Mouse (Mus musculus) kidney, embryonic 16.5 days (tissue): Measurements from ENCODE around the gene Myoz1. TPM values are rescaled to one million over a fixed set of nuclear protein-coding genes. Genes with fewer than 3 reads are reported as not detected.
"Not testable (repeated sequence)": the region's sequence is repeated elsewhere in the genome, so short reads cannot be mapped to it uniquely, and the experiment has no call there.

Source experiments
- ATAC-seq: fragments of 200-750 bp; cut with Nextera tagmentation; 2 replicates; pipeline ENCODE4 v1.8.0; 2017; ENCODE audit warnings: moderate TSS enrichment; ENCODE audit not compliant: low FRiP score, low TSS enrichment
- H3K27ac ChIP-seq: fragments of 300-500 bp; sonication (generic); 2 replicates; pipeline ENCODE4 v1.5.1; 2014; ENCODE audit warnings: low read length
- H3K27me3 ChIP-seq: fragments of 300-500 bp; sonication (generic); 2 replicates; pipeline ENCODE4 v1.6.1; 2014; ENCODE audit warnings: low read length, control low read depth, mixed read lengths; ENCODE audit not compliant: insufficient read depth
- H3K36me3 ChIP-seq: fragments of 300-500 bp; sonication (generic); 2 replicates; pipeline ENCODE4 v1.6.1; 2014; ENCODE audit warnings: low read length, control low read depth, mixed read lengths; ENCODE audit not compliant: insufficient read depth
- H3K4me1 ChIP-seq: fragments of 300-500 bp; sonication (generic); 2 replicates; pipeline ENCODE4 v1.6.1; 2014; ENCODE audit warnings: low read length, control low read depth, mixed read lengths; ENCODE audit not compliant: insufficient read depth
- H3K4me2 ChIP-seq: fragments of 300-500 bp; sonication (generic); replicated peaks from 2 replicates; pipeline ENCODE4 v1.6.1; 2014; ENCODE audit warnings: low read depth, low read length
- H3K4me3 ChIP-seq: fragments of 300-500 bp; sonication (generic); 2 replicates; pipeline ENCODE4 v1.5.1; 2014; ENCODE audit warnings: mild to moderate bottlenecking, low read length
- H3K9ac ChIP-seq: fragments of 300-500 bp; sonication (generic); replicated peaks from 2 replicates; pipeline ENCODE4 v1.6.1; 2014; ENCODE audit warnings: low read length
- H3K9me3 ChIP-seq: fragments of 300-500 bp; sonication (generic); 2 replicates; pipeline ENCODE4 v1.6.1; 2016; ENCODE audit warnings: low read length, control low read depth
- WGBS: fragments of 180-500 bp; shearing (Covaris S2); extraction: QIAGEN DNeasy Blood & Tissue Kit; methylation state at CpG from one replicate; pipeline ENCODE4 v1.1.7; 2014; 5-methylcytosine and 5-hydroxymethylcytosine counted together
- polyA plus RNA-seq: library from polyadenylated mRNA; unstranded; fragments of >200 nt; fragmentation: Nextera tagmentation; extraction: Ambion mirVana; gene quantifications from 2 replicates; pipeline ENCODE4 v1.2.1, GENCODE M21; 2015

Myoz1 gene
- 3.0 and 3.2 TPM in 2 replicates for polyA plus RNA-seq

DNA sequence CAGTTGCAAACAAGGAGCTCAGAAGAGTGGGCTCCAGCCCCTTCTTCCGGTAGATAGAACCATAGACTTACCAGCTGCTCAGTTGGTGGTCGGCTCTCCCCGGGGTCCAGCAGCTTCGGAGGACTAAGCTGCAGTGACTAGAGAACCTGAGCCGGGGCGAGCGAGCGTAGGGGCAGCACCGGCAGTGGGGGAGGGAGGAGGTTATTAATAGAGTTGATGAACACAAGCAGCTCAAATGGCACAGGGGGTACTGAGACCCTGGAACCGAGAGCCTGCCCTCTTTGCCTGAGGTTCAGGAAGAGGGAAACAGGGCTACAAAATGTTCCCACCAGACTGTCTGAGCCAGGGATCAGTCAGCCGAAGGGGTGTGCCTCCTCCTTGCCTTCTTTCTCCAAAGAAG is at the start of gene Myoz1:
Myoz1 (minus strand) TSS at position 180 of the 400 bp plus-strand sequence.
- WGBS = 36% methylated on average over 11 of the region's 11 CpGs
- H3K4me1 ChIP-seq = peaks cover 5% of the 10 kb centered on the region; the same call in 1 of the 2 replicates
- no peak within 1 kb of the TSS; the same call in 1 of the 2 replicates for H3K9ac ChIP-seq
- no peak within 1 kb of the TSS for H3K27ac ChIP-seq
- H3K4me2 ChIP-seq = 0 out of 2 replicates have a peak within 1 kb of the TSS, but pooled peaks have one; percentile 16
- ATAC-seq = no peak
- no peaks in the 10 kb centered on the region for H3K9me3 ChIP-seq
- H3K27me3 ChIP-seq = no peaks in the 10 kb centered on the region
- H3K36me3 ChIP-seq = no peaks in the 10 kb centered on the region
- no peak within 1 kb of the TSS for H3K4me3 ChIP-seq

DNA sequence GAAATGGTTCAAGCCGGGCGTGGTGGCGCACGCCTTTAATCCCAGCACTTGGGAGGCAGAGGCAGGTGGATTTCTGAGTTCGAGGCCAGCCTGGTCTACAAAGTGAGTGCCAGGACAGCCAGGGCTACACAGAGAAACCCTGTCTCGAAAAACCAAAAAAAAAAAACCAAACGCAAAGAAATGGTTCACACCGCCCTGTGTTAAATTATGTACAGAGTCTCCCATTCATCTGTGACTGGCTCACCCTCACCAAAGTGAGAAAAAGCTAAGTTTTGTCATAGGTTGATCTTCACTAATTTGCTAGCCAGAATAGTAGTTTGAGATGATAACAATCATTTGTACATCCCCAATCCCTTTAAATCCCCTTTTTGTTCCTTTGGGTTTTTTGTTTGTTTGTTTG is 47.1 kb upstream of the Myoz1 start:
- Histone ChIP-seq H3K4me1 (peaks cover 33% of the 10 kb centered on the region), H3K4me2 (peak overlapping the region; percentile 73), H3K4me3 (peak overlapping the region; percentile 96), H3K9ac (peak overlapping the region; percentile 95), H3K36me3 (peaks cover 11% of the 10 kb centered on the region; the same call in 1 of the 2 replicates), H3K27ac (peak overlapping the region; percentile 95)
- 6% methylated on average over 7 of the region's 8 CpGs for WGBS
- H3K27me3 ChIP-seq, ATAC-seq, H3K9me3 ChIP-seq: not testable (repeated sequence)

DNA sequence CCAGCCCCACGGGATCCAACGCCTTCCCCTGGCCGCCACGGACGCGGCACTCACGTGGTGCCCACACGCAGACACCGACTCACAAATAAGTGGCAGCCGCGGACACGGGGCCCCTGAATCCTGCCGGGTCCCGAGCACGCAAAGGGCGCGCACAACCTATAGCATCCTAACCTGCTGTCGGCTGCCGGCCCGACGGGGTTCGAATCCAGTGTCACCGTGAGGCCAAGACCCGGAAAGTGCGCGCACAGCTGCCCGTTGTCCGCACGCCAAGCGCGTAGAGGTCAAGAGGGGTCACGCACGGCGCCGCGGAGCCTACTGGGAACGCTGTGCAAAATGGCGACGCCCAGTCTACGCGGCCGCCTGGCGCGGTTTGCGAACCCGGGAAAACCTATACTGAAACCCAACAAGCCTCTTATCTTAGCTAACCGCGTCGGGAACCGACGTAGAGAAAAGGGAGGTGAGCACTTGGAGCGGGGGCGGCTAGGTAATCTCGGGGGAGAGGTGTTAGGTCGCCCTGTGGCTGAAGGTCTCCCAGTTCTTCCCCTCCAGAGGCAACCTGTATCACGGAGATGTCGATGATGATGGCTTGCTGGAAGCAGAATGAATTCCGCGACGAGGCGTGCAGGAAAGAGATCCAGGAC is 46.5 kb upstream of the Myoz1 start, which contains the start of gene Chchd1:
Chchd1 (plus strand) TSS at position 266 of the 641 bp plus-strand sequence.
- ATAC-seq = peak; percentile 73
- H3K4me1 ChIP-seq = peaks cover 36% of the 10 kb centered on the region
- peak within 1 kb of the TSS; percentile 95 for H3K9ac ChIP-seq
- H3K36me3 ChIP-seq = peaks cover 11% of the 10 kb centered on the region; the same call in 1 of the 2 replicates
- H3K4me3 ChIP-seq = peak within 1 kb of the TSS; percentile 96
- H3K9me3 ChIP-seq = no peaks in the 10 kb centered on the region
- H3K4me2 ChIP-seq = peak within 1 kb of the TSS; percentile 73
- no peaks in the 10 kb centered on the region for H3K27me3 ChIP-seq
- under 1% methylated on average over 61 of the region's 61 CpGs for WGBS
- H3K27ac ChIP-seq = peak within 1 kb of the TSS; percentile 95

DNA sequence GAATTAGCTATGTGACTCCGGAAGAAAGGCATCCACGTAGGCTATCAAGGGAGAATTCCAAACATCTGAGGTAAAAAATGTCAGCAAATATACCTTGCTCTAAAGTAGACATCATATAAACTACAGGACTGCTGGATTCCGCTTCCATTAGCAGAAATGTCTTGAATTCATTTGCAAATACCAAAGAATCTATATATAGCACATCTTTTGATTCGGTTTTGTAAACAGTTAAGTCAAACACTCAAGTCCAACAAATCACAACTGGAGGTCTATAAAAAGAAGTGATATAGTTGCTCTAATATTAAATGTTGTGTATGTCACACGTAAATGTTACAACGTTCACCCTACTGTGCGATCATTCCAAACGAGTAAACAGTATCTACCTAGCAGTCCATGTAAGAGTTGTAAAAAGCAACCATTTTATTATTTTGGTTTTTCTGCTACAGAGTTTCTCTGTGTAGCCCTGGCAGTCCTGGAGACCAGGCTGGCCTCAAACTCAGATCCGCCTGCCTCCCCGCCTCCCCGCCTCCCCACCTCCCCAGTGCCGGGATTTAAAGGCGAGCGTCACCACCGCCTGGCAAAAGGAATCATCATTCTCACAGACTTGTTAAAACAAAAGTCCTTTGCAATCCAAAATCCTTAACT is 45.9 kb upstream of the Myoz1 start:
- H3K36me3 ChIP-seq = peaks cover 11% of the 10 kb centered on the region; the same call in 1 of the 2 replicates
- peak overlapping the region; percentile 95 for H3K27ac ChIP-seq
- H3K4me2 ChIP-seq = peak overlapping the region; percentile 73
- peak overlapping the region; percentile 96 for H3K4me3 ChIP-seq
- H3K9ac ChIP-seq = peak overlapping the region; percentile 95
- 11% methylated on average over 15 of the region's 15 CpGs for WGBS
- no peaks in the 10 kb centered on the region for H3K9me3 ChIP-seq
- peak; percentile 42; the same call in 1 of the 2 replicates for ATAC-seq
- peaks cover 41% of the 10 kb centered on the region for H3K4me1 ChIP-seq
- no peaks in the 10 kb centered on the region for H3K27me3 ChIP-seq

GRCm38 (mm10) chr14:20701554-20701953 is 45.2 kb upstream of the Myoz1 start:
- Histone ChIP-seq H3K9ac (peak overlapping the region; percentile 23), H3K27me3 (no peaks in the 10 kb centered on the region), H3K4me2 (peak overlapping the region; percentile 73), H3K4me1 (peaks cover 48% of the 10 kb centered on the region), H3K36me3 (peaks cover 11% of the 10 kb centered on the region; the same call in 1 of the 2 replicates), H3K4me3 (peak overlapping the region; percentile 96), H3K9me3 (no peaks in the 10 kb centered on the region), H3K27ac (no peak overlapping the region)
- ATAC-seq = no peak
- 72% methylated on average over 8 of the region's 8 CpGs for WGBS

- Histone ChIP-seq H3K9me3 (no peaks in the 10 kb centered on the region), H3K36me3 (peaks cover 9% of the 10 kb centered on the region; the same call in 1 of the 2 replicates), H3K4me3 (no peak overlapping the region), H3K27me3 (no peaks in the 10 kb centered on the region), H3K27ac (no peak overlapping the region), H3K4me1 (peaks cover 57% of the 10 kb centered on the region), H3K4me2 (no peak overlapping the region), H3K9ac (no peak overlapping the region)
- no peak for ATAC-seq
- WGBS = 87% methylated on average over 3 of the region's 3 CpGs
These were observed 44.0 kb upstream of the Myoz1 start for GRCm38 (mm10) chr14:20700362-20700761.

DNA sequence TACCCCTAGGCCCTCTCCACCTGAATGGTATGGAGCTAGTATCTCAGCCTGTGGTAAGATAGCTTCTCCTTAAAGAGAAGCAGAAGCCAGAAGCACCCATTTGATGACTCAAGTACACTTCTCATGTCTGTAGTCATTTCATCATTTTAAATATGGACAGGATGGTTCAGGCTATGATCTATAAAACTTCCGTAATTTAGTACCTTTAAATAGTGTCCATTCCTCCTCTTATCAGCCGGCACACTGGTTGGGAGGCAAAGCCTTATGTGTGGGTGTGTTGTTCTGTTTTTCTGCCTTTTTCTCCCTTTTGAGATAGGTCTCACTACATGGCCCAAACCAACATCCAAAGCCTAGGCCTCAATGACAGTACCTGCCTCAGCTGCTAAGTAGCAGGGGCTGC is 42.2 kb upstream of the Myoz1 start:
- peaks cover 61% of the 10 kb centered on the region for H3K4me1 ChIP-seq
- no peak for ATAC-seq

GRCm38 (mm10) chr14:20696986-20697385 is 40.6 kb upstream of the Myoz1 start:
- peak overlapping the region; percentile 72 for H3K4me2 ChIP-seq
- no peaks in the 10 kb centered on the region for H3K27me3 ChIP-seq
- 5% methylated on average over 1 of the region's 1 CpGs for WGBS
- peak overlapping the region; percentile 86 for H3K4me3 ChIP-seq
- no peaks in the 10 kb centered on the region for H3K9me3 ChIP-seq
- peaks cover 24% of the 10 kb centered on the region for H3K36me3 ChIP-seq
- H3K4me1 ChIP-seq = peaks cover 58% of the 10 kb centered on the region
- no peak overlapping the region for H3K27ac ChIP-seq
- ATAC-seq = no peak
- H3K9ac ChIP-seq = no peak overlapping the region; the same call in 1 of the 2 replicates

More for the DNA sequence above, 42.2 kb upstream of the Myoz1 start:
- Histone ChIP-seq H3K4me2 (no peak overlapping the region), H3K27ac (no peak overlapping the region), H3K36me3 (peaks cover 10% of the 10 kb centered on the region), H3K27me3 (no peaks in the 10 kb centered on the region), H3K9ac (no peak overlapping the region), H3K9me3 (no peaks in the 10 kb centered on the region), H3K4me3 (no peak overlapping the region)
- 81% methylated on average over 2 of the region's 2 CpGs for WGBS

- Histone ChIP-seq H3K27me3 (no peaks in the 10 kb centered on the region), H3K9me3 (no peaks in the 10 kb centered on the region), H3K4me1 (peaks cover 47% of the 10 kb centered on the region), H3K4me2 (peak overlapping the region; percentile 72), H3K36me3 (peaks cover 34% of the 10 kb centered on the region), H3K9ac (peak overlapping the region; percentile 93), H3K27ac (peak overlapping the region; percentile 99), H3K4me3 (peak overlapping the region; percentile 86)
- 9% methylated on average over 27 of the region's 27 CpGs for WGBS
- no peak for ATAC-seq
These were observed 39.6 kb upstream of the Myoz1 start for GRCm38 (mm10) chr14:20695761-20696520.
